Mouse (Mus musculus): ENCODE measurements around the gene Atrnl1.

Atrnl1 gene

DNA sequence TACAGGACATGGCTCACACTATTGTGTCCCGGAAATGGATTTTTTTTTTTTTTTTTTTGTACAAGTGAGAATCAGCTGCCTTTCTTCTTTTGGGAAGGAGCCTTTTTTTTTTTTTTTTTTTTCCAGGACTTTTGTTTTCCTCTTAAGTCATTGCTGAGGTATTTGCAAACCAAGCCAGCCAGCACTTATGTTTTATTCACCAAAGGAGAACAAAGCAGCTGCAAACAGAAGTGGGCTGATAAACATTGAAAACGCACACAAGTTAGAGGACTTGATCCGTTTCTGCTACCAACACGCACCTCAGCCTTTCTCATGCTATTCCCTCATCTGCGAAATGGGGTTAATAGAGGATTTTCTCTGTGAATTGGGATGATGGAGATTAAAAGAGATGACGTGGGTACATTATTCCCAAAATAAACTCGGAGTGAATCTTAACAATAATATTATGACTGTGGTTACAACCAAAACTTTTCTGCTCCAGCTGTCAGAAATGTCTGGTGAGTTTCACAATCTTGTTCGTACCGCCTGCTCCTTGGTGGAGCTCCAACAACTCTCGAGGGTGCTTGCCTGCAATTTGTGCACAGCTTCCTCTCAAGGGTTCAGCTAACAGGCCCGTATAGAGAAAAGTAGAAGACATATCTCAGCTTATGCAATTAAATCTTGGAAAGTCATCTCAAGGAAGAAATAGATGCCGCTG, 1.3 kb upstream of the Atrnl1 start:
- no peak for DNase-seq (ENCODE audit: low spot score in 2 of 2)

- no peak for DNase-seq (ENCODE audit: low spot score in 2 of 2)
Measured at GRCm38 (mm10) chr19:57610058-57610475, 767 bp upstream of the Atrnl1 start.

DNA sequence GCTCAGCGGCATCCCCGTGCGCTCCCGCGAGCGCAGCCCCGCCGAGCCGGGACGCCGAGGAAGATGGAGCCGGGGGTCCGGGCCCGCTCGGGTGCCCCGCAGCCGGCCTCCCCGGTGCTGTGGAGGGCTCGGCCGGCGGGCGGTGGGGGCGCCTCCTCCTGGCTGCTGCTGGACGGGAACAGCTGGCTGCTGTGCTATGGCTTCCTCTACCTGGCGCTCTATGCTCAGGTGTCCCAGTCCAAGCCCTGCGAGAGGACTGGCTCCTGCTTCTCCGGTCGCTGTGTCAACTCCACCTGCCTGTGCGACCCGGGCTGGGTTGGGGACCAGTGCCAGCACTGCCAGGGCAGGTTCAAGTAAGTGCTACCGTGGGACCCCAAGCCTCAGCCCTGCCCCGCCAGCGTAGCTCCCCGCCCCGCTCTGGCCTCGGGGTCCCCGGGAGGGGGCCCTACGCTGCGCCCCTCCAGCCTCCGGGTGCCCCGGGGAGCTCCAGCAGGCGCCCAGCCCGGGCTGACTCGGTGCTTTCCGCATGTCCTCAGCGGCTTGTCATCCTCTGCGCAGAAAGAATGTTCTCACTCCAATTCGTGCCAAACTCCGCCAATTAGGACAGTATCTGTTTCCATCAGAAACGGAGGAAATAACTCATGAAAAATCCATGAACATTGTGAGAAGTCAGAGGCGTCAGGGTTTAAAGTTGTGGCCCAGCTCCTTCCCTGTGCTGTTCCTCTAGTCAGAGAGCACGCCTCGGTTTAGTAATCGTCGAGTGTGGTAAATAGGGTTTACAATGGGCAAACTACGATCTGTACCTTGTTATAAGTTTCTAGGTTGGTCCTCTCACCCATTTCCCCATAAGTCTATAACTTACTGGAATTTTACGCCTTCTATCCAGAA, 701 bp downstream of the Atrnl1 start:
- peak in 1 of 2 experiments; percentile 44 for DNase-seq (ENCODE audit: low spot score in 2 of 2)

DNA sequence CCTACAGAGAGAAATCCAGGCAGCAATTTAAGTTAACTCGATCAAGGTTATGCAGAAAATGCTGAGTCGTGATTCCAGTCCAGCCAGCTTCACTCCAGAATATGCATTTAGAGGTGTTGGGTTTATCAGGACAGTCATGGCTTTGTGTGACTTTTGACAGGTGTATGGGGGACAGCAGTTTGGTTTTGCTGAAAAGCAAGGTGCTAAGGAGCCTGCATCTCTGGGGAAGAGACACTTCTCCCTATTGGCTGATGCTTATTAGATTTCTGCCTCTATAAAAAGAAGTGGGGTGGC, 1.3 kb downstream of the Atrnl1 start:
- no peak for DNase-seq (ENCODE audit: low spot score in 2 of 2)

GRCm38 (mm10) chr19:57615972-57616621, 5.3 kb downstream of the Atrnl1 start:
- no peak for DNase-seq (ENCODE audit: low spot score in 2 of 2)

DNA sequence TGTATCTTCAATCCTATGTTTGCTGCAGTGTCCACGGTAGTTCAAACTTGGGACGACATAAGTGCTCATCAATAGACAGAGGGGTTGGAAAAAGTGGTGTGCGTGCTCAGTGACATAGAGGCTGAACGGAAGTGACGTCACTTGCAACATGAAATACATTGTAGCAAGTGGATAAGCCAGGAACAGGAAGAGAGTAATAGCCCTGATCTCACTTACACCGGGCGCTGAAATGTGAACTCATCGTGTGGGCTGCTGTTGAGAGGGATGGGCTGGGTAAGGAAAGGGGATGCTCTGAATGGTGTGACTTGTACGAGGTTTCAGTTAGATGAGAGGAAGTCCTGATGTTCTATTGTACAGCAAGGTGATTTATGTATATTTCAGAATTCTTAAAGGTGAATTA, 8.3 kb downstream of the Atrnl1 start:
- no peak for DNase-seq (ENCODE audit: low spot score in 2 of 2)

DNA sequence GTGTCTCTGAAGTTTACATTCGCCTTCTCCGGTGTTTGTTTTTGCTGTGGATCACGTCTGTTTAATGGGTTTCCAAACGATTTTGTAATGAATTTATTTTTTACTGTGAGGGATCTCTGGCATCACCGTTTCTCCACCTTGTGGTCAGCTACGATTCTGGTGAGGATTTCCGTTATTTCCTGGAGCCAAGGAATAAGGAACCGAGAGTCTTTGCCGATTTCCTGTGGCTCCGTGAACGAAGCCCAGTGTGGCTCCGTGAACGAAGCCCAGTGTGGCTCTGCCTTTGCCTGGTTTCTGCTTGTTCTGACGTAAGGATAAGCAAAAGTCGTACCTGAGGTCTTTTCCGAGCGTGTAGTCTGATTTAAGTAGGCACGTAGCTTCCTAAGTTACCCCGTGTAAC, 11.0 kb downstream of the Atrnl1 start:
- DNase-seq (ENCODE audit: low spot score in 2 of 2): no peak

DNA sequence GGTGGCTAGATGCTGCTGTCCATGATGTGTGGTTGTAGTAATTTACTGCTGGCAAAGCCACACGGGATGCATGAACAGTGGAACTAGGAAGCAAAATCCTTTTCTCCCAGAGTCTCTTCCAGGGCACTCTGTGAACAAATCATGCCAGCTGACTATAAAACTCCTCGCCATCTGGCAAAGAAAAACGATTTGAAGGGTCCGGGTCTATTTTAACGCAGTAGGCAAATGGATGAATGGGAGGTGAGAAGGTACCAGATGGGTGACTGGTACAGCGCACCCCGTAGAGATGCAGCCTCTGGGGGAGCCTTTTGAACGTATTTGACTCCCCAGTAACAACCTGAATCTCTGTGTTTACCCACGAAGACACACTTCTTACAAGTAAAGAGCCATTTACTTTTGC, 14.9 kb downstream of the Atrnl1 start:
- no peak for DNase-seq (ENCODE audit: low spot score in 2 of 2)

GRCm38 (mm10) chr19:57627251-57627650, 16.4 kb downstream of the Atrnl1 start:
- no peak for DNase-seq (ENCODE audit: low spot score in 2 of 2)

DNA sequence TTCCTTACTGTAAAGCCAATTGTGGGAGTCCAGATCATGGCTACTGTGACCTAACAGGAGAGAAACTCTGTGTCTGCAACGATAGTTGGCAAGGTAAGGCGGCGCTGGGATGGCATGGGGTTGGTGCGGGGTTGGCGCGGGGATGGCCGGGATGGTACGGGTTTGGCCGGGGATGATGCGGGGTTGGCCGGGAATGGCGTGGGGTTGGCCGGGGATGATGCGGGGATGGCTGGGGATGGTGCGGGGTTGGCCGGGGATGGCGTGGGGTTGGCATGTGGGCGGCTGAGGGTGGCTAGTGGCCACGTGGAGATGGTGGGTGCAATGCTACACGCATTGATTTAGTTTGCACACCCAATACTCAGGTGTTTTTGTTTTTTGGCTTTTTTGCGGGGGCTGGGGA, 31.7 kb downstream of the Atrnl1 start:
- DNase-seq (ENCODE audit: low spot score in 2 of 2): no peak

GRCm38 (mm10) chr19:57642980-57643379, 32.1 kb downstream of the Atrnl1 start:
- no peak for DNase-seq (ENCODE audit: low spot score in 2 of 2)

DNA sequence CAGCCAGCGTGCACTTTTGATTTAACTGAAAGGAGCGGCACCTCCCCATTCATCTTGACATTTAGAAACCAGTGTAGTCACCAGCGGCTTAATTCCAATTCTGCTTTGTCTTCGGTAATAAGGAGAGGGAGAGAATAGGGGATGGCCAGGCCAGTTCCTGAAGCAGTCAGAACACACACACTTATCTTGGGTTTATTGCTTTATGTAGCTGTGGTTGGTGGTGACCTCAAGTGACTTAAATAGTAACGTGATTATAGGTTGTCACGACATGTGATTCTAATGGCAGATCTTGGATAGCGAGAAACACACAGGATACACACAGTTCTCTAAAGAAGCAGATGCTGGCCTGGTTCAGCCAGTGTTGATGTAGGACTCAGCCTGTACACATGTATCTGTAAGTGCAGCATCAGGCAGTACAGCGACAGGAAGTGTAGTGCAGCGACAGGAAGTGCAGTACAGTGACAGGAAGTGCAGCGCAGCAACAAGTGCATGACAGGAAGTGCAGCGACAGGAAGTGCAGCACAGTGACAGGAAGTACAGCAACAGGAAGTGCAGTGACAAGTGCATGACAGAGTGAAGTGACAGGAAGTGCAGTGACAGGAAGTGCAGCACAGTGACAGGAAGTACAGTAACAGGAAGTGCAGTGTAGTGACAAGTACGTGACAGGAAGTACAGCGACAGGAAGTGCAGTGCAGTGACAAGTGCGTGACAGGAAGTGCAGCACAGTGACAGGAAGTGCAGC, 37.5 kb downstream of the Atrnl1 start:
- DNase-seq (ENCODE audit: low spot score in 2 of 2): no peak

DNA sequence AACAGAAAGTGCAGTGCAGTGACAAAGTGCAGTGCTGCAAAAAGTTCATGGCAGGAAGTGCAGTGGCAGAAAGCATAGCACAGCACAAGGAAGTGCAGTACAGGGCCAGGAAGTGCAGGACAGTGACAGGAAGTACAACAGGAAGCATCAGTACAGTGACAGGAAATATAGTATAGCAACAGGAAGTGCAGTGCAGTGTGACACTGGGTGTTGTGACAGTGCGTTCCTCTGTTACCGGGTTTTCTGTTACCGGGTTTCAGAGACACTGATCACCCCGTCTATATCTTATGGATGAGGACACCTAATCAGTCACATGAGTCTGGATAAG, 38.1 kb downstream of the Atrnl1 start:
- DNase-seq (ENCODE audit: low spot score in 2 of 2): no peak

GRCm38 (mm10) chr19:57655083-57655482, 44.2 kb downstream of the Atrnl1 start:
- peak in 1 of 2 experiments; percentile 53 for DNase-seq (ENCODE audit: low spot score in 2 of 2)

GRCm38 (mm10) chr19:57655491-57655890, 44.7 kb downstream of the Atrnl1 start:
- DNase-seq (ENCODE audit: low spot score in 2 of 2): no peak

- DNase-seq (ENCODE audit: low spot score in 2 of 2): no peak
Measured at GRCm38 (mm10) chr19:57657426-57658087, 46.7 kb downstream of the Atrnl1 start.

- DNase-seq (ENCODE audit: low spot score in 2 of 2): no peak
Measured at GRCm38 (mm10) chr19:57658111-57659091, 47.6 kb downstream of the Atrnl1 start.

DNA sequence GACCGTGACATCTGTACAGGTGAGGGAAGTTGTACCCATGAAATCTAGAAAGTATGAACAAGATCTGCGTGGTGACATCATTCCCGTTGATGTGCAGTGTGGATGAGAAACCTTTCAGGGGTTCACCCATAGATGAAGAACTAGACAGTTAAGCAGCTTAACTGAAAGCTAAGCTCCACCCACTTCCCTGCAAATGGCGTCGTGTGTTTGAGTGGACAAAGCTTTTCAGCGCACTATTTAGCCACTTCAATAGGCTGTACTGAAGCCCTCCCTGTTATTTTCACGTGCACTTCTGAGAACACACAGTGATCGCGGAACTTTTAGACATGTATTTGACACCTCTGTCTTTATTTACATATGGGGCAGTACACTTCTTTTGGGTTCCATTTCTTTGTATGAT, 56.2 kb downstream of the Atrnl1 start:
- DNase-seq (ENCODE audit: low spot score in 2 of 2): no peak

GRCm38 (mm10) chr19:57667946-57668345, 57.1 kb downstream of the Atrnl1 start:
- DNase-seq (ENCODE audit: low spot score in 2 of 2): no peak

DNA sequence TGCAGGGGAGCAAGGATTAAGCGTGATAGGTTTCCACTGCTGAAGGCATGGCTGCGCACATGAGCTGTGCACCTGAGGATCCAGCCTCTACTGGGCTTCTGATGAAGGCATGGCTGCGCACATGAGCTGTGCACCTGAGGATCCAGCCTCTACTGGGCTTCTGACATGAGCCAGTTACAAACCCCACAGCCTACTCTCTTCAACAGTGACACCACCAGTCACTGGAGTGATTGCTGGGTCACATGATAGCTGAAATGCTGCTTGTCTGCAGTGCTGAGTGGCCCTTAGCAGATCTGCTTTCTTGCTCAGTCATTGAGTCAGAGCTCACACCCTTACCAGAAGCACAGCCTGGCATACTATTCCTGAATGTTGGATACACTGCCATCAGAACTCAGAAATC, 68.6 kb downstream of the Atrnl1 start:
- DNase-seq (ENCODE audit: low spot score in 2 of 2): no peak

All from frontal cortex, postnatal 10 days (tissue).